Mouse (Mus musculus) cerebellum, adult 2 months (tissue): ENCODE data around the gene Gucy2g. TPM values are rescaled to one million over a fixed set of nuclear protein-coding genes. Genes with fewer than 3 reads are reported as not detected.

Experiments
- DNase-seq, 2 experiments: peaks; one replicate each; pipeline ENCODE4 v3.0.0; 2021
- H3K27ac ChIP-seq: fragments of 200-500 bp; 2 replicates; pipeline ENCODE4 v1.5.1; 2012; ENCODE audit warnings: low read length, control low read depth, inconsistent platforms; ENCODE audit not compliant: insufficient read depth
- H3K27me3 ChIP-seq: fragments of 200-500 bp; 2 replicates; pipeline ENCODE4 v1.6.1; 2012; ENCODE audit warnings: inconsistent platforms, mild to moderate bottlenecking, low read length, moderate library complexity; ENCODE audit not compliant: control insufficient read depth, insufficient read depth
- H3K4me1 ChIP-seq: fragments of 200-500 bp; 2 replicates; pipeline ENCODE4 v1.6.1; 2011; ENCODE audit warnings: low read length; ENCODE audit not compliant: control insufficient read depth, insufficient read depth
- H3K4me3 ChIP-seq: fragments of 200-500 bp; replicated peaks from 2 replicates; pipeline ENCODE3; 2011; ENCODE audit warnings: mild to moderate bottlenecking, low read depth, low read length, control low read depth; ENCODE audit not compliant: insufficient read depth
- CTCF ChIP-seq: fragments of 200-500 bp; IDR thresholded peaks from 2 replicates; pipeline ENCODE4 v1.5.1; 2011; ENCODE audit warnings: low read depth, mild to moderate bottlenecking, control low read depth, low read length, moderate library complexity, borderline replicate concordance; ENCODE audit not compliant: insufficient read depth
- POLR2A ChIP-seq: fragments of 200-500 bp; IDR thresholded peaks from 2 replicates; pipeline ENCODE4 v1.6.1; 2011; ENCODE audit warnings: low read length, control low read depth, borderline replicate concordance; ENCODE audit not compliant: insufficient read depth
- WGBS: fragments of 180-500 bp; shearing (Covaris S2); methylation state at CpG from one replicate; pipeline ENCODE4 v1.1.7; 2018; 5-methylcytosine and 5-hydroxymethylcytosine counted together
- polyA plus RNA-seq: library from polyadenylated mRNA; depleted of rRNA; stranded (reverse); fragments of >200 nt; gene quantifications from 2 replicates; pipeline ENCODE4 v1.2.3, GENCODE M21; 2012

The Gucy2g gene
- polyA plus RNA-seq, 1 experiment, result 0.10 TPM

DNA sequence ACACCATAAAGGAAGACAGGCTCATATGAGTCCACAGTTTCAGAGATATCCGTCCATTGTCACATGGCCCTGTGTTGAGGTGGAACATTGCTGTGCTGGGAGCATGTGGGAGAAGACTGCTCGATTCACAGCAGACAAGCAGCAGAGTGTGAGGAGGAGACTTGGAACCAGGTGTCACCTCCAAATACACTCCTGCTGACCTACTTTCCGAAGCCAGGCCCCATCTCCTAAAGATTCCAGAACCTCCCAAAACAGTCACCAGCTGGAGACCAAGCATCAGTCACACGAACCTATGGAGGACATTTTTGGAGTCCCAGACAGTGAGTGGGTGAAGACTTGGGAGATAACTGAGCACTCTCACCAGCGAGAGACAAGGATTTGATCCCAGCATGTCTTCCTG is 4.5 kb downstream of the Gucy2g start:
- Histone ChIP-seq H3K27me3 (no peaks in the 10 kb centered on the region), H3K4me1 (no peaks in the 10 kb centered on the region), H3K4me3 (no peak overlapping the region), H3K27ac (no peak overlapping the region)
- no peak for DNase-seq
- 73% methylated on average over 5 of the region's 5 CpGs for whole genome bisulfite sequencing
- TF ChIP-seq POLR2A (no peak), CTCF (no peak)

DNA sequence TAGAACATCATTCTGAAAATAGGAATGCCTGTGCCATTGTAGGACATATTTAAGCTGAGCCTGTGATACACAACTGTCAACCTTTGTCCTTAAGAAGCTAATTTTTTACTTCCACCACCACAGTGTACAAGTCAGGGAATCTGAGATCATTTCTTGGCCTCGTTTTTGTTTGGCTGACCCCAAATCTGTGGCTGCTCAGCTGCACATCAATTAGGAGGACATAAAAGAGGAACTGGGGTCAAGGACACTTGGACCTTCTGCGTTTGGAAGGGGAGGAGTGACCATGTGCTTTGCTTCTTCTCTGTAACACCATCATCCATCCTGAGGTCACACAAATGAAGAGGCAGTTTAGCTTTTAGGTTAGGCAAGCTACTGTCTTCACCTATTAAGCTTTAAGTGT is 5.0 kb downstream of the Gucy2g start:
- Histone ChIP-seq H3K27me3 (no peaks in the 10 kb centered on the region), H3K27ac (no peak overlapping the region), H3K4me3 (no peak overlapping the region), H3K4me1 (no peaks in the 10 kb centered on the region)
- no peak for TF ChIP-seq POLR2A
- no peak for TF ChIP-seq CTCF
- no peak for DNase-seq
- 44% methylated on average over 2 of the region's 2 CpGs for WGBS

DNA sequence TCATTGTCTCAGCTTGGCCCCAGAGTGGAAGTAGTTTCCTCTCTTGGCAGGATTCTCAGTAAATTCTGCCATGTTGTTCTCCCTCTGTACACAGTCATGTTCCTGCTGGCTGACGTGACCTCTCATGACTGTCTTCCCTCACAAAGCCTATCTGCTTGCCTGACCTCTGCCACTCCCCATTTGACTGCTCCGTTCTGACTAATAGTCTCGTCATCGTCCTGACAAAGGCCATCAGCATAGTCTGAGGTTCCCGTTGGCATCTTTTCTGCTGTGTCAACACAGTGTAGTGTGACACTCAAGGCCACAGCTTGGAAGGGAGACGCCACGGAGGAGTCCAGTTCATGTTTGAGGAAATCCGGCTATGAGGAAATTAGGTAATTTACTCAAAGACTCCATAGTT is 8.9 kb downstream of the Gucy2g start:
- Histone ChIP-seq H3K27ac (no peak overlapping the region), H3K4me3 (no peak overlapping the region), H3K27me3 (no peaks in the 10 kb centered on the region), H3K4me1 (no peaks in the 10 kb centered on the region)
- no peak for DNase-seq
- WGBS, result 39% methylated on average over 8 of the region's 8 CpGs
- TF ChIP-seq CTCF, result no peak
- no peak for TF ChIP-seq POLR2A

DNA sequence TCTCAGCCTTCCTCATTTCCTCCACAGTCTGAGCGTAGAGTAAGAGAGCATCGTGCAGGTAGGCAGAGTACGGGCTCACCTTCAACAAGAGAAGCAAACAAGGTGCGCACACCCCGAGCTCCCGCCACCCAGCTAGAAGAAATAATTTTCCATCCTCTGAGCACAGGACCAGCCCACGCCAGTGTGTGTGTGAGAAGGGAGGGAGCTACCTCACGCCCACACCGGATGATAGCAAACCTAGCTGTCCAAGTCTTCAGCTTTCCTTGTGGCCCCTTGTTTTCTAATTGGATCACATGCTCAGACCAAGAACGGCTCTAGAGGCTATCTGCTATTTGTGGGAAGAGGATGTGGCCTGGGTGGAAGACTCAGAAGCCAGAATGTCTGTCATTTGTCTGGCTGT is 10.0 kb downstream of the Gucy2g start:
- no peak overlapping the region for H3K4me3 ChIP-seq
- whole genome bisulfite sequencing, result 84% methylated on average over 10 of the region's 10 CpGs
- DNase-seq, result no peak
- H3K27me3 ChIP-seq, result no peaks in the 10 kb centered on the region
- H3K4me1 ChIP-seq, result no peaks in the 10 kb centered on the region
- H3K27ac ChIP-seq, result no peak overlapping the region
- TF ChIP-seq CTCF (no peak), POLR2A (no peak)

DNA sequence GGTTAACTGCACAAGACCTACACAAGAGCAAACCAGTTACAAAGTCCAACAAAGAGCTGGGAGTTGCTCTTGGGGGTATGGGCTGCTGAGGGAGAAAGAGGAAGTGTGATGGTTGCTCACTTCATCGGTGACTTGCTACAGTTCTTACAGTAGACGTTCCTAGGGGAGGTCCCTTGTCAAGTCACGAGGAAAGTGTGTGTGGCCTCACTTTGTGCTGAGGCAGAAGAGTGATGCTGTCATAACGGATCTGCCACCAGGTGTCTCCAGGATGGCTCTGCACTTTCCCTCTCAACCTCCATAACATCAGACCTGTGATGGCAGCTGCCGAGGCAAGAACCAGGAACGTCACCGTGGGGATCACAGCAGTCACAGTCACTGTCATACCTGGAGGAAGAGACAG is 13.9 kb downstream of the Gucy2g start:
- TF ChIP-seq POLR2A (no peak), CTCF (peak; percentile 20; the same call in 1 of the 2 replicates)
- Histone ChIP-seq H3K27me3 (no peaks in the 10 kb centered on the region), H3K4me3 (no peak overlapping the region), H3K4me1 (no peaks in the 10 kb centered on the region), H3K27ac (no peak overlapping the region)
- 78% methylated on average over 7 of the region's 7 CpGs for WGBS
- no peak for DNase-seq

DNA sequence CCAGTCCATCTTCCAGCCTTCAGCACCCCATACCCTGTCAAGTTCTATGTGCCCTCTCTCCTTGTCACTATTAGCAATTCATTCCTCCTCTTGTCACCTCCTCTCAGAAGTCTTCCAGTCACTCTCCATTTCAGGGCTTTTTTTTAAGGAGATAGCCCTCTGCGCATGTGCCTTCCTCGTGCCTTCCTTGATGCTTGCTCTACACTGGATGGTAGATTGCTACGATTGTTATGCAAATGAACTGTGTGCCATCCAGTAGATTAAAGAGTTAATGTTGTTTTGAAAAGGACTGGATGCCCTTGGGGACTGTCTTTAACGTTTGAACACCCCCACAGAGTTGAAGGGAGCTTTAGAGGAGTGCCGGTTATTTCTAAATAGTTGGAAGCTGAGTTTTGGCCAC is 14.4 kb downstream of the Gucy2g start:
- no peaks in the 10 kb centered on the region for H3K27me3 ChIP-seq
- H3K4me1 ChIP-seq, result no peaks in the 10 kb centered on the region
- TF ChIP-seq CTCF (no peak), POLR2A (no peak)
- 51% methylated on average over 5 of the region's 5 CpGs for WGBS
- H3K4me3 ChIP-seq, result no peak overlapping the region
- no peak overlapping the region for H3K27ac ChIP-seq
- no peak for DNase-seq

DNA sequence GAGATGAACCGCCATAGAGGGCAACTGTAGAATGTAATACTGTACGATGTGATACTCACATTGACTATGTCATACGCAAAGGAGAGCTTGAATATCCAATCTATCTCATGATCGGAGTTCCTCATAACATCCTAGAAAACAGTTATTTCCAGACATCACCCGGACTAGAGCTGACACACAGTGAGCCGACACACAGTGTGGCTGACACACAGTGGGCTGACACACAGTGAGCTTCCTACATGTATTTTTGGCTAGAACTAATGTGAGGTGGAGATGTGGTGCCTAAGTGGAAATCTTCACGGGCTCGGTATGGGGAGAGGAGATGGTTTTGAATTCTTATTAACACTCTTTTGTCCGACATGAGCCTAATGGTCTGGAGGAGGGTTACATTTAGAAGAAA is 18.8 kb downstream of the Gucy2g start:
- Histone ChIP-seq H3K4me1 (no peaks in the 10 kb centered on the region), H3K27ac (no peak overlapping the region), H3K27me3 (no peaks in the 10 kb centered on the region), H3K4me3 (no peak overlapping the region)
- 90% methylated on average over 9 of the region's 9 CpGs for WGBS
- DNase-seq, result no peak
- no peak for TF ChIP-seq POLR2A
- TF ChIP-seq CTCF, result no peak

DNA sequence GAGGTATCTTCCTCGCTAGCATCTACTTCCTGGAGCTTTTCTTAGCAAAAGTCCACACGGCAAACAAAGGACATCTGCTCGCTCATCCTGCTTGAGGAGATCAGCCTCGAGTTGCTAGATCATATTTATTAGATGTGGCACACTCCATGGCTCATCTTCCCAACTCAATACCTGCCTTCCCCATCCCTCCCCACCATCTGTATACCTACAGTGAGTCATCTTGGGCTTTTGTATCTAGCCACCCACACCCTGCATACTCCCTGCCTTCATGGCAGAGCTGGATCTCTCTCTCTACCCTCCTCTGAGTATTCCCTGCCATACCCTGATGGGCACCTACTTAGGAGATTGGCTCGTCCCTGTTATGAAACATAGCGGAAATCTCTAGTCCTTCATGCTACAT is 19.8 kb downstream of the Gucy2g start:
- Histone ChIP-seq H3K27ac (no peak overlapping the region), H3K4me3 (no peak overlapping the region), H3K4me1 (no peaks in the 10 kb centered on the region), H3K27me3 (no peaks in the 10 kb centered on the region)
- no peak for DNase-seq
- TF ChIP-seq POLR2A (no peak), CTCF (no peak)
- 77% methylated on average over 6 of the region's 6 CpGs for WGBS
